Mouse (Mus musculus) left cerebral cortex, adult 18-20 months (tissue): ENCODE results near the gene Dnaaf3. TPM values are rescaled to one million over a fixed set of nuclear protein-coding genes. Genes with fewer than 3 reads are reported as not detected.

Experiments
- DNase-seq, 2 experiments: peaks; one replicate each; pipeline ENCODE4 v3.0.0; 2021 to 2022; ENCODE audit warnings: low spot score in 2 of 2, mixed read lengths in 1 of 2
- microRNA-seq, 2 experiments: library from miRNA; unstranded; fragments of <30 nt; microRNA quantifications; one replicate each; pipeline ENCODE4 v1.2.0; 2021
- total RNA-seq, 2 experiments: library from RNA; stranded (reverse); gene quantifications; 2 replicates each; pipeline ENCODE4 v1.2.3; 2021

Gene Dnaaf3
- total RNA-seq, 2 experiments from 2014 or later: 0.23 to 0.37 TPM

GRCm38 (mm10) chr7:4500892-4501471 lies 31.3 kb downstream of the Dnaaf3 start:
- peak; percentile 28 to 56 for DNase-seq

- DNase-seq: no peak
Measured at GRCm38 (mm10) chr7:4499034-4499433, 33.2 kb downstream of the Dnaaf3 start.

GRCm38 (mm10) chr7:4498251-4498650 lies 34.0 kb downstream of the Dnaaf3 start:
- no peak for DNase-seq

- no peak for DNase-seq
Measured at GRCm38 (mm10) chr7:4497271-4497903, 34.9 kb downstream of the Dnaaf3 start.

- DNase-seq: no peak
Measured at GRCm38 (mm10) chr7:4496468-4496867, 35.8 kb downstream of the Dnaaf3 start.

GRCm38 (mm10) chr7:4493991-4494390 lies 38.3 kb downstream of the Dnaaf3 start:
- no peak for DNase-seq

- no peak for DNase-seq
Measured at GRCm38 (mm10) chr7:4492284-4493224, 39.7 kb downstream of the Dnaaf3 start.

- no peak for DNase-seq
Measured at GRCm38 (mm10) chr7:4491308-4491707, 40.9 kb downstream of the Dnaaf3 start.

- DNase-seq: no peak
Measured at GRCm38 (mm10) chr7:4482281-4482680, 50.0 kb downstream of the Dnaaf3 start.

GRCm38 (mm10) chr7:4479674-4480073 lies 52.6 kb downstream of the Dnaaf3 start:
- DNase-seq: peak in 1 of 2 experiments; percentile 52

GRCm38 (mm10) chr7:4478796-4479291 lies 53.4 kb downstream of the Dnaaf3 start:
- no peak for DNase-seq

- DNase-seq: peak; percentile 54 to 65
Measured at GRCm38 (mm10) chr7:4478021-4478795, 54.0 kb downstream of the Dnaaf3 start.

GRCm38 (mm10) chr7:4473940-4474339 lies 58.3 kb downstream of the Dnaaf3 start:
- no peak for DNase-seq

Small RNAs within 50 kb of the gene (microRNA-seq; reads per million reads assigned to microRNA genes)
- gene Gm23577: 0 reads per million in 2 experiments

Other genes starting within 250 kb of the Dnaaf3 start
- gene Ncr1, start 194.7 kb downstream of the Dnaaf3 start, total RNA-seq: not detected
- not detected for gene Gp6, start 134.7 kb downstream of the Dnaaf3 start, total RNA-seq
- gene Rdh13, start 86.8 kb downstream of the Dnaaf3 start, total RNA-seq: 10 to 100 TPM; 25.3 to 28.1 TPM
- gene Eps8l1, start 71.8 kb downstream of the Dnaaf3 start, total RNA-seq: 1 to 10 TPM; 4.7 to 7.9 TPM
- 100 to 1,000 TPM; 154 TPM for gene Ppp1r12c, start 30.8 kb downstream of the Dnaaf3 start, total RNA-seq
- gene Tnnt1, start 16.1 kb downstream of the Dnaaf3 start, total RNA-seq: 10 to 100 TPM in 1 of 2 experiments, 1 to 10 TPM in 1; 7.6 to 11.7 TPM
- 1 to 10 TPM in 1 of 2 experiments, under 1 TPM in 1; 0.88 to 1.3 TPM for gene Tnni3, start 8.2 kb downstream of the Dnaaf3 start, total RNA-seq
- 100 to 1,000 TPM; 281 to 299 TPM for gene Syt5, start 15.1 kb upstream of the Dnaaf3 start, total RNA-seq
- gene Ptprh, start 71.6 kb upstream of the Dnaaf3 start, total RNA-seq: 1 to 10 TPM in 1 of 2 experiments, under 1 TPM in 1; 0.82 to 1.1 TPM
- 10 to 100 TPM; 13.9 to 16.7 TPM for gene Tmem86b, start 99.0 kb upstream of the Dnaaf3 start, total RNA-seq
- gene Ppp6r1, start 126.6 kb upstream of the Dnaaf3 start, total RNA-seq: 100 to 1,000 TPM; 129 to 135 TPM
- gene Hspbp1, start 152.6 kb upstream of the Dnaaf3 start, total RNA-seq: 100 to 1,000 TPM; 100 to 105 TPM
- gene Brsk1, start 158.2 kb upstream of the Dnaaf3 start, total RNA-seq: 100 to 1,000 TPM; 436 to 437 TPM
- gene Tmem150b, start 192.8 kb upstream of the Dnaaf3 start, total RNA-seq: not detected
- 10 to 100 TPM; 19.0 to 25.2 TPM for gene Kmt5c, start 207.7 kb upstream of the Dnaaf3 start, total RNA-seq
- 1 to 10 TPM; 5.0 to 8.8 TPM for gene Cox6b2, start 220.6 kb upstream of the Dnaaf3 start, total RNA-seq
- not detected for gene Fam71e2, start 238.8 kb upstream of the Dnaaf3 start, total RNA-seq